Mouse (Mus musculus) right cerebral cortex, postnatal 25 days (tissue): ENCODE measurements around the gene Ldlrad3.
A peak's percentile ranks its signal among the peaks of the same experiment; 100 is the strongest.

Experiments used
- DNase-seq: peaks from one replicate; pipeline ENCODE4 v3.0.0; 2022

The Ldlrad3 gene

DNA sequence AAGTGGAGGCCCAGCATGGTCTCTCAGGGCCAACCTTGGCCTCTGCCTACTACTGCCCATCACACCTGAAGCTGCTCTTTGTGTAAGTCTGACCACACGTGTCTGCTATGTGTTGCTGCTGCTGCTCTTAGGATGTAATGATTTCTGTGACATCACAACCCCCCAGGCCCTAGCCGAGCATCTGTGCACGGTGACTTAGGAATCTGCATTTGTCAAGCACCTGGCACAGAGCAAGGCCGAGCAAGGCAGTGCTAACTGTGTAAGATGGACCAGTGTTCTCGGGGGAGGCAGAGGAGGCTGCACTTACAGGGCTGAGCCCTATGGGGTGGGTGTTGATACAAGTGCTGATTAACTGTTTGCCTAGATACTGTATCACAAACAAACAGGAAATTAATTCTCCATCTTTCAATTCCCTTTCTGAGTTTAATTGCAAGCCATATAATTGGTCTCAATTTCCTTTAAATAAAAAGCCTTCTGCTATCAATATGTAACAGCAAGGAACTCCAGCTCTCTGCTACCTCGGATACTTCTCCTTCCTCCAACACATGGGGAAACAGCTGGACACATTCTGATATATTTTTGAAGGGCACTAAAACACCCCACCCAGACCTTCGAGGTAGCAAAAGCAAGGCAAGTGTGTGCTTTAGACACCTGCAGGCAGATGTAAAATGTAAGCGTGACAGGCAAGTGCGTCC, 152.2 kb downstream of the Ldlrad3 start:
- no peak for DNase-seq

DNA sequence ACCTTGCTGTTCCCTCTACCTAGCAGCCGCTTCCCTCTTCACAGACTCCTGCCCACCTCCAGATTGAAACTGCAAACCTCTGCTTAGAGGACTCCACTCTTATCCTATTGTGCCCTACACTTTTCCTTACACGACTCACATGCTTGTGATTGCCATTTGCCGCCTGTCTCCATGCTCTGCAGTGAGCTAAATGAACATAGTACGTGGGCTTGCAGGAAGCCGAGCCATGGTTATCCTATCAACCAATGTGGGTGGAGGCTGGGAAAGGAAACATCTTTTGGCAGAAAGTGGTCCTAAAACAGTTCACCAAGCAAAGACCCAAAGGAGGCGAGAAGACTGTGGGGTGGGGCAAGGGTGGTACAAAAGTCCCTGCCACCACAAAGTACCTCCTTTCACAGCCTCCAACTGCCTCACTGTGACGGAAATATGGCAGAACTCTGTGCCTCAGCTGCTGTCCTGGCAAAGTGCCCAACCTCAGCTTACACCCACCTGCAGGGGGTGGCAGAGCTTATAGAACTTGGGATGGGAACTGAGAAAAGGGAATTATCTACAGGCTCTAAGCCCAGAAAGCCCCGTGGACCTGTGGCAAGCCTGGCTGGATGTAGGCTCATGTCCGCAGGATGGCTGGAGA, 153.4 kb downstream of the Ldlrad3 start:
- peak; percentile 76 for DNase-seq

DNA sequence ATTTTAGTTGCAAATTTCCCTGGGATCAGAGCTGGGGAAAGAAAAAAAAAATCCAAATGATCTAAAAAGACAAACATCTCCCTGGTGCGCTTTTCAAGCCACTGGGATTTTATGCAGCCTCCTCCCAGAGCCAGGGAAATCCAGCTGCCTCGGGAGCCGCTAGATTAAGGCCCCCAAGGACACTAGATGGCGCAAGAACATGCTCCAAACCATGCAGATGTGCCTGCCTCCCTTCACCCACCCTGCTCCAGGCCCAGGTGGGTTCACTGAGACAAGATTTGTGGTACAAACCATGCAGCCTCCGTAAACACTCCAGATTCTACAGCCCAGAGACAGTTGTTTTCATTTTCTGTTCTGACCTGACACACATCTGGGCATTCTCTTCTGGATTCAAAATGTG, 155.5 kb downstream of the Ldlrad3 start:
- DNase-seq, result peak; percentile 53

DNA sequence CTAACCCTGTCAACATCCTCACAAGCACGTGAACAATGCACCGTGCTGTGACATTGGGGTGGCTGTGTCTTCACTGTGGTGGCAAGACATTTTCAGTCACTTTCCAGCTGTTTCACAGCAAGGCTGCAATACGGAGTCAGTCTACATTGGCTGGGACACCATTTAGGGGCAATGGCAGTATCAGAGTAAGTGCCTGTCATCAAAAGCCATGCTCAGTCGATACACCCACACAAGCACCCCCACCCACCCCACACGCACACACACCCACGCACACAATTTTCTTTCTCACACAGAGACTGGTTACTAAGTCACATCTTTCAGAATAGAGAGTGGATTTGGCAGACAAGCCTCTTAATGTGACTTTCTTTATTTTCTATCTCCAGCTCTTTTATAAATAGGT, 156.0 kb downstream of the Ldlrad3 start:
- DNase-seq, result no peak

DNA sequence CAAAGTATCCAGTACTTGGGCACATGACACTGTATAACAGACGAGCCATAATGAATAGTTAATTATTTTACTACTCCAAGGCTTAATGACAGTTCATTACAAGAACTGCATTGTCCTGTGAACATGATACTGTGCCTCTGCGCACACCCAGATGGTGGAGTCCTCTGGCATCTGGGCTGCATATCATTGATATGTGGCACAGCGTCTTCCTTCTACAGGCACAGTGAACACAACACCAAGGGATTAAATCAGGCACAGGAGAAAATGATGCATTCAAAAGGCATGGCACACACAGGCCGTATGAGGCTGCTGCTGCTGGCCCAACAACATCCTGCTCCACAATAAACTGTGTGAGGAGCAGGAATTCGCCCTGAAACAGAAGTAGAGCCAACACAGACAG, 156.5 kb downstream of the Ldlrad3 start:
- DNase-seq, result no peak

DNA sequence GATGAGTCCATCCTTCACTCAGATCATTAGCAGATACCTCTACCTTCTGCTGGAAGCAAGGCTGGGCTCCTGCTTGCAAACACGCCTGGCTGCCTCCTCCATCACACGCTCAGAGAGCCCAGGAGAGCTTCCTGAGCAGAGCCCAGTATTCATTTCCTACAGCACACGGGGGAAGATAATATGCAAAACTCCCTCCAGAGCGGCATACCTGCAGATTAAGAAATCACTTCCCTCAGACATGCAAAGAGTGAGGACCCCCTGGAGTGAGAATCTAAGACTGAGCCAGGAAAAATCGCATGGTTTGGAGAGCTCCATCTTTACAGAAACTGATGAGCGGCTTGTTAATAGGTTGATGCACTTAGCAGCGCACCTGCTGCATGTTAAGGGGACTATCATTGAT, 158.9 kb downstream of the Ldlrad3 start:
- no peak for DNase-seq

DNA sequence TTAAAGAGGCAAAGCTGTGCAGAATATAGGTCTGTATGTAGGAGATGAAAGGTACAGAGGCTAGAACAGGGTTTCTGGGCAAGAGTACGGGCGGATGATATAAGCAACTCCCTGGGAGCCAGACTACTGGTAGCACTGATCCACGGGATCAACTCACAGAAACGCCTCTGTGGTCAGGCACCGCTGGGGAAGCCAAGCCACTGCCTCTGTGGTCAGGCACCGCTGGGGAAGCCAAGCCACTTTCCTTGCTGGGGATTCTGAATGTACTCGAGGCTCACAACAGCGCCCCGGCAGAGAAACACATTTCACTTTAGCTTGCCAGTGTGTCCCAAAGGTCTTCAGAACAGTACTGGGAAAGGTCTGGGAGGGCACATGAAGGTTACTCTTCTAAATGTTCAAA, 160.0 kb downstream of the Ldlrad3 start:
- no peak for DNase-seq

DNA sequence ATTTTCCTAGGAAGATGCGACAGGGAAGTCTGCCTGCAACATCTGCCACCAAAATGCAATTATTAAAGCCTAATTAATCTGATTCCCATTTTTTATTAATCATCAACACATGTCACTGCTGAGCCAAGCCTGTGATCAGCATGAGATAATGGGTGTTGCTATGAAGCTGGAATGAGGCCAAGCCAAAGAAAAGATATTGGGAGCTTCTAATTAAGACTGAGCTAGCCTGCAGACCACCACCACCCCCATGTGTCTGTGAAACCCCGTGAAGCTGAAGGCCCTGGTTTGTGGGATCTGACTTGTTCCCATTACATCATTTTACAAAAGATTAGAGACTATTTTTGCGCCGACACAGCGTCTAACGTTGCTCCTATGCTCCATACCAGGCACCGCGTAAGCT, 161.7 kb downstream of the Ldlrad3 start:
- DNase-seq, result no peak

DNA sequence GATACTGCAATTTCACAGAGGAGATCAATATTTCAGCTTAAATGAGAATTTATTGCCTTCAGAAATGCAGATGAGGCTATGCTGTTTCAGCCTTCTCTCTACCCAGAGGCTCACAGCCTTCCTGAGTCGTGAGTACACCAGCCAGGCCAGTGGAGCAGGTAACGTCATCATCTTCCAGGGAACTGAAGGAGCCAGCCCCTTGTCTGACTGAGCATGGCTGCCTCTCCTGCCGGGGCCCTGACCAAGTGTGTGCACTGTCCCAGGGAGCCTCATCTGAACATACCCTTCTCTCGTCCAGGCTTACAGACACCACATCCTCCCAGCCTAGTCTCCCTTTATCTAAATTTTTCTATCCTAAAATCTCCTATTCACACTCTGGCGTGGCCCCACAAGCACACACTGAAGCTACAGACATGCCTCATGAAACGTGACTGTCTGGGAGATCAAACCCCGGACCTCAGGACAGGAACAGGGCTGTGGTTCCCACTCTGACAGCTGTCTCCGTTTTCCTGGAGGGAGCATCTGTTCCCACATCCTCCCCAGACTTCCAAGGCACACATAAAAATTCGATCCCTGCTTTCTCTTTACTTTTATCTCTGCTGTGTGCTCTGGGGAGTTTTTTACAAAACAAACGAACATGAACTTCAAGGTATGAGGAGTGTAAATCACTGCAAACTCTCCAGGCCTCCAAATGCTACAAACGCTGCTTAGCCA, 164.7 kb downstream of the Ldlrad3 start:
- DNase-seq, result no peak

DNA sequence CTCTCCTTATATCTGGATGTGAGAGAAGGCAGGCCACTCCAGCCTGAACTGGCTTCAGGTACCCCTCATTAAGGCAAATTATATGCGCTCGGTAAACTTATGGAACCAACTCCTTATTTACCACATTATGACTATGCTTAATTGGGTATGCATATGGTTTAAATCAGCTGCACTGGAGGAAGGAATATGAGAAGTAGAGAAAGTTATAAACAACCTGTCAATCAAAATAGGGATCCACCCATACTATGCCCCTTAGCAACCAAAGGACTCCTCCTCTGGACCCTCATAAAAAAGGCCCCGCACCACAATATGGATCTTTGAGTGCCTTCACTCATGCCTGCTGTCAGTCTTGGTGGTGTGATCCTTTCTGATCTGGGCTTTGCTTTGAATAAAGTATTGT, 165.6 kb downstream of the Ldlrad3 start:
- DNase-seq, result no peak

DNA sequence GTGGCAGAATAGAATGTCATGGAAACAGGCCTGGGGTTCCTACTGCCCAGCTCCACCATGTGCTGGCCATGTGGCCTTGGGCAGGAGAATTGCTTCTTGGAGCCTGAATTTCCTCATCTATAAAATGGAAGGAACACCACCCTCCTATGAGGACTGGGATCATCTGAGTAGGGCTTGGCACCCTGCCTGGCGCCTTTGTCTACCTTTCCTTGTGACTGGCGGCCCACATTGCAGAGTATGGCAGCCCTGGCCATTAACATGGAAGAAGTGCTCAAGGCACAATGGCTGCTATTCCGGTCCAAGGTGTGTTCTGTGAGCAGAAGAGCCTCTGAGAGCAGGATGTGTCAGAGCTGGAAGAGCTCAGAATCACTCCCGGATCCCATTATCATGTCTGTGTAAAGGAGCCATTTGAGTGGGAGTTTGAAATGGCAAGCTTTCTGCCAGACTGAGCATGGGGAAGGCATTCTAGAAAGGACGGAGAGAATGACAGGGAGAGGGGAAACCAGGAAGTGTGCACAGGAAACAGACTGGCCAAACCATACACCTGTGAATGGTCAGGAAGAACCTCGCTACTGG, 171.6 kb downstream of the Ldlrad3 start:
- no peak for DNase-seq

DNA sequence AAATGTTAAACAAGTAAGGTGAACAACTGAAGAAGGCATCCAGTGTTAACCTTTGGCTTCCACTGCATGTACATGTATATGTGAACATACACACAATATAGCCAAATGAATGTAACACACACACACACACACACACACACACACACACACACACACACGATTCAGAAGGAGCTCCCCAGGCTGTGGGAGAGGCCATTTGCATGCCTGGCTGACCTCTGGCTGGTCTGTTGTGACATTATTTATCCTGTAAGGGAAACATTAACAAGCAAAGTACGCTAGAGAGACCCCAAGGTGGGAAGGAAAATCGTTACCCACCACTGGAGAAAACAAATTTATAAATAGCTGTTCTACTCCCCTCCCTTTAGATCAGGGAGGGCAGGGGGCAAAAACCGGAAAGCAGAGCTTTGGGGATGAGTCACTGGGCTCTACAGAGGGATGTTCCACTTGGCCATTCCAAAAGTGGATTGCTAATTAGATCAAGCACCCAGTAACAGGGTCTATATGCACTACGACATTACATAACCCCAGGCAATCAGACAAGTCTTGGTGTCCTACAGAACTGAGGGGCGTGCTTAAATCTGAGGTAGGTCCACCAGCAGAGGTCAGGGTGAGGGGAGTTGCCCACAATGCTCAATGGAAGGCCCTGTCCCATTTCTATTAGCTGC, 174.7 kb downstream of the Ldlrad3 start:
- no peak for DNase-seq

DNA sequence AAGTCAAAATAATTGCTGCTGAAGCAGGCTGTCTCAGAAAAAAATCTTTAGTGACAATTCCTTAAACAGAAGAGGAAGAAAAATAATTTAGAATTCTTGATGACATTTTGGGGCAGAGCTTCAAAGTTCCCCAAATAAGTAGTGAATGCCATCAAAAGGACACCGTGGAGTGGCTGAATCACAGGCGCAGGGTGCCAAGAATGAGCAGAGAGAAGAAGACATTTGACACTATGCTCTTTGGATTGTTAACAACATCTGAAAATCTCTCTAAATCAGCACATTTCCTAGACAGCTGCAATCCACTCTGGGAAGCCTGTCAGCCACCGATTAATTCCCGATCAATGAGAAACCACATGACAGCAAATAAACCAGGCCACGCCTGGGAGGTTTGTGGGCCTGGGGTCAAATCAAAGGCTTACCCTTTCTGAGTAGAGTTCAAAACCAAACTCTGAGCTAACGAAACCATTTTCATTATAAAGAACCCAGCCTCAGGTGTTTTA, 176.4 kb downstream of the Ldlrad3 start:
- DNase-seq, result no peak

DNA sequence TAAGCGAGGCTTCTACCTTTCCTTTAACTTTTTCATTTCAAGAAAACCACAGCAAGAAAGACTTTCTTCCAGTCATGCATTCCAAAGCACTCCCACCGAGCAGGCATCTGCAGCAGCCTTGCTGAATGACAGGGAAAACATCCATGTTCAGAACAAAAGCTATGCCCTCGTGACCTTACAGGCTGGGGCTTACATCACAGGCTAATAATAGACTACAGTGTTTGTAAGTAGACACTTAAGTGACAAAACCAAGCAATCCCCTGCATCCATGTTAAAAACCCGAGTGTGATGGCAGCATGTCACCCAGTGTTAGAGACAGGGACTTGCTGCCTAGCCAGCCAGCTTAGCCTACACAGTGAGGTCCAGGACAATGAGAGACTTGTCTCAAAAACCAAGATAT, 180.0 kb downstream of the Ldlrad3 start:
- no peak for DNase-seq

DNA sequence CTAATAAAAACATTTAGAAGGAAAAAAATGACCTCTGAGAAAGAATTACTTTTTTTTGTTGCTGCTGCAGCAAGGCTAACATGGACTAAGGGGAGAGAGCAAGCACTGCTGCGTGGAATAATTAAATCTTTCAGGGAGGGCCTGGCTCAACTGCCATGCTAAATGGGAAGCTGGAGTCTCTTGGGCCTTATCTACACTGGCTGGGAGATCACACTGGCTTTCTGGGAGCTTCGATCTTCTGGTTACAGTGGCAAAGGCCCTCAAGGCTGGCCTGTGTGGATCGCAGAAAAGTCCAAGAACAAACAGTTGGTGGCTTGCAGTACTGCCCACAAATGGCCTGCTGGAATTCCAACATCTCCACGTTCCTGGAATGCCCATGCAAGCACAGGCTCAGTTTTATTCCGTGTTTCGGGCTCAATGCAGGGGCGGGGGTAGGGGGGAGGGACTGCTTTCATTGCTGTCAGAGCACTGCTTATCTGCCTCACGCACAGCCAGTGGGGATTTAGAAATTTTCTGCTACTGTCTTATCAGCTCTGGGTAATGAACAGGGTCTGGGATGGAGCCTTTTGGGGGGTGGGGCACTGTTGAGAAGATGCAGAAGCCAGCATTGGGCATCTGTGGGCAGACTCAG, 180.7 kb downstream of the Ldlrad3 start:
- no peak for DNase-seq

DNA sequence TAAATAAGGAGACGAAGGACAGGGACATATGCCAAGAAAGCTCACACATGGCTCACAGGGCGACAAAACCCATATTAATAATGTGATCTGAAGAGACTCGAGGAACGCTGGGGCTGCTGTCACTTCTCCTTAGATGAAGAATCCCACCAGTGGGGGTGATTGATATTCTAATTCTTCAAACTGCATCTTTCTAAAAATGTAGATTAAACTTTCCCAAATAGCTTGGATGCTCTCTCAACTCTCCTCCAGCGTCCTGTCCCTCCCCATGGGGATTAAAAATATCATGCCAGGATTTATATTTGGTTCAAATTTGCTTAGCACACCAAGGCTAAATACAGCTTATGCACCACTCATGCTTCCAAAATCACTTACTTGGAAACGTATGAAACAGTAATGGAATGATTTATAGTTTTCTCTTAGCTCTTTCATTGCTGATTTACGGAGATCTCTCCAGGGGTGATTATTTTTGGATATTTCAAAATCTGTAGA, 182.4 kb downstream of the Ldlrad3 start:
- no peak for DNase-seq

DNA sequence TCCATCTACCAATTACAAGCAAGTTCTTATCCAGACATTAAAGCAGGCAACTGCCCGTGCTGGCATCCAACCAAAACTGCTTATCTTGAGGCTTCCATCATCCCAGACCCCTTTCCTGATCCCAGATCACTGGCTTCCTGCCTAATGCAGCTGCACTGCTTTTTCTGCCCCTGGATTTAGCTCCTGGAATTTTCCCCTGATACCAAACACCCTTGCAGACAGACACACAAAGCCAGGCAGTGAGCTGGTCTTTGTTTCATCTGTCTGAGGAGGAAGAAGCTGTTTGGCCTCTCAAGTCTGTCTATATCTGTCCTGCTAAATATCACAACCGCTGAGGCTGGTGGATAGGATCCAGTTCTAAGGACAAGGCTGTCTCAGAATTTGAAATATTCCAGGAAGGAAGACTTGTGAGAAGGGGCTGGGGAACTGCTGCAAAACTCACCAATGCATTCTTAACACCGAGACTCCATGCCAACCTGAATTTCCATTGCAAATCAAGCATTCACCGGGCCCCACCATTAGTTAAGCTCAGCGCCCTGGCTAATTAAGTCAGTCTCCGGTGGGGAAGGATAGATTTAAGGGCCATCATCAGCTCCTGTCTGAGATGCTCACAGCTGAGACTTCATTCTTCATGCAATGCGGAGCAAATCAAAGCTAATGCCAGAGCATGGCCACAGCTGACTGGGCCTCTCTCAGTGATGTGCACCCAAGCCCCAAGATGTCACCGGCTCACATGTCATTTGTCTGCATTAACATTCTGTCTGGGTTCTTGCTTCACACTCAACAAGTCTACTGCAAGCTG, 183.0 kb downstream of the Ldlrad3 start:
- DNase-seq, result no peak

DNA sequence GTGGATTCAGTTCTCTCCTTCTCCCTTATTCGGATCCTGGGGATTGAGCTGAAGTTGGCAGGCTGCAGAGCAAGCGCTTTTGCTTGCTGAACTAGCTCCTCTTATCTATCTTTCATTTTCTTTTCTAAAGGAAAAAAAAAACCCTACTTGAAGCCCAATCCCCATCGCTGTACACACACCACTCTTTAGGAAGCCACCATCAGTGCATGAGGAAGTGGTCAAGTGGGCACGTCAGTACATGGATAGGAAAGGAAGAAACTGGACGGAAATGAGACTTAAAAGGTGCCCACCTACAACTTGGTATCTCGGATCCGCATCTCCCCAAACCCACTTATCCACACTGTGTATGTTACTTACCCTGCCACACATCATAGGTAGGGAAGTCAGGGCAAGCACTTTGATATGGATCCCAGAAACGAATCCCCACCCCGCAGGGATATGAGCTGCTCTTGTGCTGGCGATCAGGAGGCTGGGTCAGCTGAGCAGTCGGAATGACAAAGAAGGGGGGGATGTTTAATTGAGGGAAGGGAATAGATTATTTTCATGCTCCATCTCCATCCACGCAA, 183.7 kb downstream of the Ldlrad3 start:
- no peak for DNase-seq

DNA sequence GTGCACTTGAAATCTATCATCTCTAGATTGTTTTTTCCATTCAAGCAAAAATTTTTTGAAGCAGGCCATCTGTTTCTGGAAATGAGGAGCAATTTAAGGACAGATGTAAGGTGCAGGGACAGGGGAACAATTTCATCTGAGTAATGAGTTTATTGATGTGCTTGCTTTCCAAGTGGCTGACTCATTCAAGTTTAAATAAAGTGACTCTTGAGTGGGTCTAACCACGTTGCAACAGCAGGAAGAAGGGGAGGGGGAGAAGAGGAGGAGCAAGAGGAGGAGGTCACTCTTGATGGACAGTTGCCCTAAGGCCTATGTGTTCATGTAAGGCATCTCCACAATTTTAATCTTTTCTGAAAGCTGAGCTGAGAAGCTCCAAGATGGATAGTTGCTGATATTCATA, 184.5 kb downstream of the Ldlrad3 start:
- no peak for DNase-seq

DNA sequence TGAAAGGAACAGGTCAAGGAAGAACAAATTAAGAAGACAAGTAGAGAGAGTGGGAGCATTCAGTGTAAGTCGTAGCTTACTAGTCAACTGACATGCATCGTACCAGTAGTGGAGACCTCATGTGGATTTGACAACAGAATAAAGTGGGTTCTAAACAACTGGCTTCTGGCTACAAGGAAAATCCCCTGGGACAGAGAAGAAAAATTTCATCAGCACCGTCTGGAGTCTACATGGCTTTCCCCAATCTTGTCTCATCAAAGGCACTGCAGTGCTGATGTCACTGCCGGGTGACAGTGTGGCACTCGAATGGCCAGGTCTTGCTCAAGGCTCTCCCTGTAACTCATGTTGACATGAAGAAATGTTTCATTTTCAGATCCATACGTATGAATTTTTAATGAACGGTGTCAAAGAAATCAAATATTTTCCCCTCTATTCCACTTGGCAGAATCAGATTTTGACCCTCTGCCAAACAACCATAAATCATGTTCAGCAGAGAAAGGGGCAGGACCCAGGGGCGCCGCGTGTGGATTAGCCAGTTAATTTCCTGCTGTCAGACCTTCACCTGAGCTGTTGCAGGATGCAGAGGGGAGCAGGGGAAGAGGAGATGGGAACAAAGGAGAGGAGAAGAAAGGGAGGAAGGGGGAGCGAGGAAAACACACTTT, 187.1 kb downstream of the Ldlrad3 start:
- no peak for DNase-seq

DNA sequence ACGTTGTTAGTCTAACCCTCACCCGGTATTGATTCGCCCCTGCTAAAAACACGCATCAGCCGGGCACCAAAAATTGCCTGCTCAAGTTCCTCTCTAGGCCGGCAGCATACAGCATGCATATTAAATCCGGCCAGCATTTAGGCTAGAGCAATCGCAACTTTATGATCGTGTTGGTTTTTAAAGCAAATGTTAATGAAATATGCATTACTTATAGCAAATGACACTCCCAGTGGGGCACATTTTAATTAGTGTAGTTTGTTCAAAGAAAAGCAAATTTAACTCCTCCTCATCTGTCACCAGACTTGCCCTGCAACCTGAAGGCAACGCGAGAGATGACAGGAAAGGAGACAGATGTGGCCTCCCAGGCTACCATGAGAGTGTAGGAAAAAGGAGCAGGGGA, 189.2 kb downstream of the Ldlrad3 start:
- no peak for DNase-seq
